15 mouse cellular contexts compared by ENCODE assay signal in the genomic region with DNA sequence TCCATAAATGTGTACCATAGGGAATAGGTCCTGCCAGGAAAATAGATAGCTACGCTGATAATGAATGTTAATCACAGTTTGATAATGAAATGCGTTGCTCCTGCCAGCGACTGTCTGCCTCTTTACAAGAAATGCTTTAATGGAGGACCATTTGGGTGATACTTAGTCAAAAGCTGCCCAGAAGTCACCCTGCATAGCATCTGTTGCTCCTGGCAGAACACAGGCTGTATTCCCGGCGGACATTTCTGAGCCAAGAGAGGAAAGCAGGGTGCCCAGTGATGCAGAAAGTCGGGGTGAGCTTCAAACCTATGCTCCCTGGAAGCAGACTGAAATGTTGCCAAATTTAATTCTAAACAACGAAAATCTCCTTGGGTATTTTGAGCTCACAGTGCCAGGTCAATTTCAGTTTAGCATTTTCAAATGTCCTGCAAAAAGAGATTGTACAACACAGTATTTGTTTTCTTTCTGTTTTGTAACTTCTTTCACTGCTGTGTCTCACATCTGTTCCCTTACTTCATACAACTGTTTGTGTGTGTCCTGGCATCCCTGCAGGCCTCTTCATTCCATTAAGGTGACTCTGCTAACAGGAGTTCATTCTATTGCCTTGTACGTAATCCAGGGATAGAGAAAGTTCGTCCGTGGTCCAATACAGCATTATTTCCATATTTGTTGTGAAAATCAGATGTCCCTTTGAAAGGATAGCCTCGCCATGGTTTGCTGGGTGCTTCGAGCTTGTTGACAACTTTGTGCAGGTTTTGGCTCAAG. TPM values are rescaled to one million over a fixed set of nuclear protein-coding genes. Genes with fewer than 3 reads are reported as not detected.
DNase-seq lines count a peak whose midpoint lies in the region; ATAC-seq and TF ChIP-seq lines count a peak whose summit lies in the region.
"Had no signal": no experiment of that assay in that cellular context is flagged by ENCODE, and none has a peak within 500 bp of the region (broad histone marks: within the 10 kb centered on the region; RNA-seq: fewer than 3 reads in every experiment).

No protein-coding gene starts in this region.

- peak; percentile 42 for DNase-seq in gastrocnemius, postnatal 25 days
- DNase-seq in gastrocnemius, adult 8-10 months (ENCODE audit: low spot score in 2 of 2) = no peak
- DNase-seq in layer of hippocampus, postnatal 14 days (ENCODE audit: low spot score in 2 of 2) = peak; percentile 12 to 73
- no peak for DNase-seq in layer of hippocampus, adult 2 months (ENCODE audit: low spot score in 2 of 2)
- peak; percentile 69 for DNase-seq in skeletal muscle tissue, adult 2 months (ENCODE audit: low read depth, low spot score)
- no peak for DNase-seq in liver, postnatal 0 days
- DNase-seq: cerebellum, postnatal 36 days; right cerebral cortex, postnatal 25 days had no signal

- no peaks in the 10 kb centered on the region for H3K27me3 ChIP-seq in liver, postnatal 0 days (ENCODE audit: insufficient read depth, low read length)
- H3K27me3 ChIP-seq: embryonic facial prominence, embryonic 12.5 days; heart, embryonic 13.5 days; kidney, embryonic 15.5 days; liver, embryonic 12.5 days had no signal

- no peaks in the 10 kb centered on the region for H3K9me3 ChIP-seq in liver, postnatal 0 days (ENCODE audit: low read length)
- H3K9me3 ChIP-seq: embryonic facial prominence, embryonic 12.5 days; kidney, embryonic 15.5 days had no signal

- ATAC-seq in liver, postnatal 0 days = no peak
- ATAC-seq: liver, embryonic 12.5 days; lung, postnatal 0 days had no signal

- 73% methylated on average over 12 of the region's 12 CpGs for WGBS in liver, postnatal 0 days (ENCODE audit: insufficient replicate concordance)

- H3K9ac ChIP-seq in liver, postnatal 0 days (replicated peaks) = no peak overlapping the region
- H3K9ac ChIP-seq: embryonic facial prominence, embryonic 12.5 days; heart, embryonic 13.5 days; kidney, embryonic 15.5 days; liver, embryonic 12.5 days had no signal

- TF ChIP-seq POLR2A in embryonic fibroblast, embryonic 13.5 days (IDR thresholded peaks at IDR 0.05; ENCODE audit: low read depth, low read length) = no peak

- no peak for TF ChIP-seq EP300 in liver, postnatal 0 days (IDR thresholded peaks at IDR 0.05; ENCODE audit: low read depth)

- no peaks in the 10 kb centered on the region for H3K36me3 ChIP-seq in liver, postnatal 0 days (replicated peaks; ENCODE audit: insufficient read depth, low read length)
- H3K36me3 ChIP-seq: embryonic facial prominence, embryonic 12.5 days; heart, embryonic 13.5 days; kidney, embryonic 15.5 days; liver, embryonic 12.5 days had no signal

- no peak overlapping the region for H3K4me2 ChIP-seq in liver, postnatal 0 days (ENCODE audit: low read depth, low read length)
- H3K4me2 ChIP-seq: embryonic facial prominence, embryonic 12.5 days; heart, embryonic 13.5 days; kidney, embryonic 15.5 days; liver, embryonic 12.5 days had no signal

- no peak overlapping the region for H3K27ac ChIP-seq in layer of hippocampus, adult 2 months
- H3K27ac ChIP-seq in embryonic fibroblast, embryonic 13.5 days (ENCODE audit: insufficient read depth, low read length) = peak overlapping the region; percentile 59
- no peak overlapping the region for H3K27ac ChIP-seq in liver, postnatal 0 days (ENCODE audit: low read depth)
- H3K27ac ChIP-seq: embryonic facial prominence, embryonic 12.5 days; heart, embryonic 13.5 days; kidney, embryonic 15.5 days; liver, embryonic 12.5 days had no signal

- TF ChIP-seq CTCF in layer of hippocampus, adult 2 months (conservative IDR thresholded peaks at IDR 0.05) = no peak
- no peak for TF ChIP-seq CTCF in embryonic fibroblast, embryonic 13.5 days (IDR thresholded peaks at IDR 0.05; ENCODE audit: borderline replicate concordance, insufficient read depth, low read length)
- no peak for TF ChIP-seq CTCF in liver, postnatal 0 days (IDR thresholded peaks at IDR 0.05; ENCODE audit: low read depth)

- no peak overlapping the region for H3K4me3 ChIP-seq in layer of hippocampus, adult 2 months
- H3K4me3 ChIP-seq in embryonic fibroblast, embryonic 13.5 days (ENCODE audit: insufficient read depth, low read length) = no peak overlapping the region
- no peak overlapping the region for H3K4me3 ChIP-seq in liver, postnatal 0 days (ENCODE audit: low read depth, low read length)
- H3K4me3 ChIP-seq: embryonic facial prominence, embryonic 12.5 days; heart, embryonic 13.5 days; kidney, embryonic 15.5 days; liver, embryonic 12.5 days had no signal

- H3K4me1 ChIP-seq in embryonic fibroblast, embryonic 13.5 days (ENCODE audit: control insufficient read depth, insufficient read depth, low read length) = no peaks in the 10 kb centered on the region; the same call in 1 of the 2 replicates
- H3K4me1 ChIP-seq in liver, postnatal 0 days (ENCODE audit: insufficient read depth) = no peaks in the 10 kb centered on the region
- H3K4me1 ChIP-seq: embryonic facial prominence, embryonic 12.5 days; heart, embryonic 13.5 days; kidney, embryonic 15.5 days; liver, embryonic 12.5 days had no signal

RNA-seq across cellular contexts. Expression of a gene that starts 38.4 kb away (rescaled TPM):
- total RNA-seq in gastrocnemius, postnatal 25 days (2021) = 10 to 100 TPM; 12.0 to 13.9 TPM
- 1 to 10 TPM; 1.3 to 2.8 (median 1.7) TPM for total RNA-seq in gastrocnemius, adult 8-10 months (2022)
- total RNA-seq in layer of hippocampus, postnatal 14 days (2021) = 10 to 100 TPM; 14.2 to 16.2 TPM
- total RNA-seq in layer of hippocampus, adult 2 months (2021) = 10 to 100 TPM; 13.6 to 17.5 TPM
- polyA plus RNA-seq in embryonic fibroblast, embryonic 13.5 days (2011; ENCODE audit: insufficient read length, low read depth, missing spikeins) = 0.12 and 0.91 TPM in 2 replicates
- polyA plus RNA-seq in liver, postnatal 0 days (2015; fragmentation: Nextera tagmentation; extraction: Ambion mirVana) = 0.02 TPM in 1 of 2 replicates, not detected in the other
- total RNA-seq: megakaryocyte-erythroid progenitor cell, adult 5-6 weeks had no signal

RNA-seq across cellular contexts. Expression of a gene that starts 39.7 kb away (rescaled TPM):
- 1 to 10 TPM; 1.1 to 1.5 TPM for total RNA-seq in gastrocnemius, postnatal 25 days (2021)
- total RNA-seq in gastrocnemius, adult 8-10 months (2022) = 1 to 10 TPM; 1.2 to 1.9 (median 1.4) TPM
- total RNA-seq in layer of hippocampus, postnatal 14 days (2021) = 1 to 10 TPM; 4.2 to 4.9 TPM
- total RNA-seq in layer of hippocampus, adult 2 months (2021) = 1 to 10 TPM; 3.7 to 4.3 TPM
- polyA plus RNA-seq in embryonic fibroblast, embryonic 13.5 days (2011; ENCODE audit: insufficient read length, low read depth, missing spikeins) = 5.0 and 6.6 TPM in 2 replicates
- 1.9 and 2.0 TPM in 2 replicates for polyA plus RNA-seq in liver, postnatal 0 days (2015; fragmentation: Nextera tagmentation; extraction: Ambion mirVana)

RNA-seq across cellular contexts. Expression of a gene that starts 39.8 kb away (rescaled TPM):
- total RNA-seq in gastrocnemius, postnatal 25 days (2021) = 1 to 10 TPM; 3.0 to 3.8 TPM
- total RNA-seq in gastrocnemius, adult 8-10 months (2022) = 1 to 10 TPM in 3 of 4 experiments, under 1 TPM in 1; 0.73 to 1.9 (median 1.4) TPM
- 1 to 10 TPM; 2.1 to 2.8 TPM for total RNA-seq in layer of hippocampus, postnatal 14 days (2021)
- 1 to 10 TPM; 1.8 to 3.4 TPM for total RNA-seq in layer of hippocampus, adult 2 months (2021)
- polyA plus RNA-seq in embryonic fibroblast, embryonic 13.5 days (2011; ENCODE audit: insufficient read length, low read depth, missing spikeins) = 8.8 and 9.2 TPM in 2 replicates
- 5.0 and 5.6 TPM in 2 replicates for polyA plus RNA-seq in liver, postnatal 0 days (2015; fragmentation: Nextera tagmentation; extraction: Ambion mirVana)

Comparison
In these comparisons a context has a peak if more than half of its experiments do, and no peak if none do; other contexts are left out.
1. DNase-seq: peak in gastrocnemius, postnatal 25 days (single experiment), layer of hippocampus, postnatal 14 days (2 of 2) and skeletal muscle tissue, adult 2 months (single experiment); none in gastrocnemius, adult 8-10 months (0 of 2), layer of hippocampus, adult 2 months (0 of 2) and liver, postnatal 0 days (single experiment).